Mouse (Mus musculus) embryonic facial prominence, embryonic 12.5 days (tissue): Measurements from ENCODE around the gene Aff3. TPM values are rescaled to one million over a fixed set of nuclear protein-coding genes. Genes with fewer than 3 reads are reported as not detected.

Experiments
- ATAC-seq: fragments of 200-750 bp; cut with Nextera tagmentation; 2 replicates; pipeline ENCODE4 v1.8.0; 2017; ENCODE audit not compliant: insufficient number of reproducible peaks, insufficient read depth, low FRiP score, low TSS enrichment
- H3K27ac ChIP-seq: fragments of 300-500 bp; sonication (generic); 2 replicates; pipeline ENCODE4 v1.5.1; 2016; ENCODE audit warnings: mild to moderate bottlenecking
- H3K27me3 ChIP-seq: fragments of 300-500 bp; sonication (generic); 2 replicates; pipeline ENCODE4 v1.6.1; 2016; ENCODE audit warnings: mild to moderate bottlenecking, moderate library complexity
- H3K36me3 ChIP-seq: fragments of 300-500 bp; sonication (generic); 2 replicates; pipeline ENCODE4 v1.6.1; 2016; ENCODE audit warnings: mild to moderate bottlenecking
- H3K4me1 ChIP-seq: fragments of 300-500 bp; sonication (generic); 2 replicates; pipeline ENCODE4 v1.6.1; 2016
- H3K4me2 ChIP-seq: fragments of 300-500 bp; sonication (generic); replicated peaks from 2 replicates; pipeline ENCODE4 v1.6.1; 2016; ENCODE audit warnings: mild to moderate bottlenecking, moderate library complexity
- H3K4me3 ChIP-seq: fragments of 300-500 bp; sonication (generic); 2 replicates; pipeline ENCODE4 v1.5.1; 2016; ENCODE audit warnings: mild to moderate bottlenecking
- H3K9ac ChIP-seq: fragments of 300-500 bp; sonication (generic); 2 replicates; pipeline ENCODE4 v1.6.1; 2016; ENCODE audit warnings: mild to moderate bottlenecking, moderate library complexity
- H3K9me3 ChIP-seq: fragments of 300-500 bp; sonication (generic); 2 replicates; pipeline ENCODE4 v1.6.1; 2016; ENCODE audit warnings: mild to moderate bottlenecking, moderate library complexity
- WGBS: fragments of 180-500 bp; shearing (Covaris S2); methylation state at CpG from one replicate; pipeline ENCODE4 v1.1.7; 2016; 5-methylcytosine and 5-hydroxymethylcytosine counted together
- polyA plus RNA-seq: library from polyadenylated mRNA; unstranded; fragments of >200 nt; fragmentation: Nextera tagmentation; extraction: Ambion mirVana; gene quantifications from 2 replicates; pipeline ENCODE4 v1.2.1, GENCODE M21; 2016

Aff3 gene
- polyA plus RNA-seq, 1 experiment from 2014 or later, result 32.9 TPM

DNA sequence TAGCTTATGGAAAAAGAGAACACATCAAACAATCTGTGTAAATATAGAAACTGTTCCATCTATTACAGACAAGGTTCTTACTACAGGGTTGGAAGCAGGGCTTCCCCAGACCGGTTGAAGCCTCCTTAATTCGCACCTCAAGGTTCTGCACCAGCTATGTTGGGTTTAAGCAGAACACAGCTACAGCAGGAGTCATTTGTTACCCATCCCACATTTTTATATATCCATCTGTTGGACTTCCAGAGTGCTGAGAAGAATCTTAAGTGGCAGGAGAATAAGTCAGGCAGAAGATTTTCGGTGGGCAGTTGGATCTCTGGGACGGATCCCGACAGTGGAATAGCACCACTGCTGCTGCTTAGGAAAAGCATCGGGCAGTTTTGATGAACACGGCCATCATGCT is 384.2 kb downstream of the Aff3 start:
- Histone ChIP-seq H3K9me3 (no peaks in the 10 kb centered on the region), H3K4me1 (no peaks in the 10 kb centered on the region), H3K36me3 (no peaks in the 10 kb centered on the region), H3K27ac (no peak overlapping the region), H3K9ac (no peak overlapping the region), H3K27me3 (no peaks in the 10 kb centered on the region), H3K4me2 (no peak overlapping the region), H3K4me3 (no peak overlapping the region)
- ATAC-seq, result no peak
- 90% methylated on average over 7 of the region's 7 CpGs for WGBS

DNA sequence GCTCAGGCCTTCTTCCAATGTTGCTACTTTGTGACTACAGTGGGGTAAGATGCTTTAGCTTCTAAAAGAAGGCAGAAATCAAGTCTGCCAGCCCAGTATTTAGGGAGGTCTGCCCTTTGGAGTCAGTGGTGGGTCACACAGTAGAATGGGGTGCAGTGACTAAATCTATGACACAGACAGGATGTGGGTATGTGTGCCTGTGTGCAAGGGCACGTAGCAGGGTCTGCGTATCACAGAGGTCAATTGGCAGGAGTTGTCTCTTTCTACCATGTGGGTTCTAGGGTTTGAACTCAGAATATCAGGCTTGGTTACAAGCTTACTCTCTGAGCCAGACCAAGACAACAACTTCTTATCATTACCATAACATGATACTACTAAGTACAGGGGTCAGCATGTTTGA is 393.4 kb downstream of the Aff3 start:
- peaks cover 5% of the 10 kb centered on the region for H3K36me3 ChIP-seq
- H3K9ac ChIP-seq, result no peak overlapping the region
- no peak overlapping the region for H3K4me2 ChIP-seq
- no peak overlapping the region for H3K27ac ChIP-seq
- no peak overlapping the region for H3K4me3 ChIP-seq
- no peaks in the 10 kb centered on the region for H3K27me3 ChIP-seq
- H3K4me1 ChIP-seq, result peaks cover 11% of the 10 kb centered on the region
- 98% methylated on average over 2 of the region's 2 CpGs for WGBS
- H3K9me3 ChIP-seq, result no peaks in the 10 kb centered on the region
- ATAC-seq, result no peak

DNA sequence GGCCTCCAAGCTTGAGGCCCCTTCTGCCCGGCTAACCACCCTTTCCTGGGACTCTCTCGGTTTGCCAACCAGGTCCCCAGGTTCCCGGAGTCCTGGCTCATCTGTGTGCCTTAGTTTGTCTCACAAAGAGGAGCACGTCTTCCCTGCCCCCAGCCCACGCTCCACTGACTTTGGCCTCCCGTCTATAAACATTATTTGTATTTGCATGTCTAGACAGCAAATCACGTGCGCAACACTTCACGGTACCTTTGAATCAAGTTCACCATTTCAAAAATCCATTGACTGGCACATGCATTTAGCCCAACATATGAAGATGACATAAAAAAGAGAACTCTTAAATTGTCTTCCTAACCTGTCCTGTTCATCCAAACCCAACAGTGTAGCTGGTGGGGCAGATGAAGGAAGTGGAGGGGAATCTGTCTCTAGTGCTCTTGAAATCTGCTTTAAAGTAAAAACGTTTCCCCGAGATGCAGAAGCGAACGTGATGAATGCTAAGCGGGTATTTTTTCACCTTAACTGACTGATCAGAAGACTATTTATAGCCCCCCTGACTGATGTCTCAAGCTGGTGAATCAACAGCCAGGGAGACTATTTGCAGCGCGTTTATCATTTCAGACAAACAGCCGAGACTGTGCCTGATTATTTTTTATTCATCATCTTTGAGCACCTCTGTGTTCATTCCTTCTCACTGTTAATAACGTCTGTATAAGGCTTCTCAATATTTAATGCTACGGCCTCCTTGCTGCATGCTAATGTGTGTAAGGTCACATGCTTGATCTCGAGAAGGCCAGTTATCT is 396.3 kb downstream of the Aff3 start:
- no peaks in the 10 kb centered on the region for H3K9me3 ChIP-seq
- H3K36me3 ChIP-seq, result peaks cover 11% of the 10 kb centered on the region
- H3K27ac ChIP-seq, result peak overlapping the region; percentile 43
- H3K27me3 ChIP-seq, result no peaks in the 10 kb centered on the region
- no peak overlapping the region for H3K9ac ChIP-seq
- no peak overlapping the region for H3K4me2 ChIP-seq
- H3K4me1 ChIP-seq, result peaks cover 14% of the 10 kb centered on the region
- H3K4me3 ChIP-seq, result no peak overlapping the region
- no peak for ATAC-seq
- 70% methylated on average over 20 of the region's 20 CpGs for WGBS

DNA sequence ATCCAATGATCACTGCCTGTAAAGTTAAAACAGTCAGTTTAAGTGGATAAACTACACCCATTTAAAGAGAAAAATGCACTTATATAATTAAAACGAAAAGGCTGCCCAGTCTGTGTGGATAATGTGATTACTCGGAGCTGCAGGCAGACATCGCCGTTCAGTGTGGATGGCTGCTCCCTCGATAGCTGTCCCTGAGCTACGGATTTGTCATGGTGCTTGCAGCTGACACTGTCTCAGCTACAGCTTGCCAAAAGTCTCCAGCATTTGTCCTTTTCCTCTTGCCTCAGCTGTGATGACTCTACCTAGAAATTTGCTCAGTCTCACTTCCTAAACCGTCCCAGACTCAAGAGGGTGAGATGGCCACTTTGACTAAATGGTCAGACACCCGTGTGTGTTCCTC is 401.5 kb downstream of the Aff3 start:
- Histone ChIP-seq H3K4me1 (peaks cover 37% of the 10 kb centered on the region), H3K9ac (no peak overlapping the region), H3K4me2 (no peak overlapping the region), H3K27me3 (no peaks in the 10 kb centered on the region), H3K9me3 (no peaks in the 10 kb centered on the region), H3K27ac (peak overlapping the region; percentile 54), H3K4me3 (no peak overlapping the region), H3K36me3 (peaks cover 11% of the 10 kb centered on the region)
- no peak for ATAC-seq
- 46% methylated on average over 8 of the region's 8 CpGs for WGBS

DNA sequence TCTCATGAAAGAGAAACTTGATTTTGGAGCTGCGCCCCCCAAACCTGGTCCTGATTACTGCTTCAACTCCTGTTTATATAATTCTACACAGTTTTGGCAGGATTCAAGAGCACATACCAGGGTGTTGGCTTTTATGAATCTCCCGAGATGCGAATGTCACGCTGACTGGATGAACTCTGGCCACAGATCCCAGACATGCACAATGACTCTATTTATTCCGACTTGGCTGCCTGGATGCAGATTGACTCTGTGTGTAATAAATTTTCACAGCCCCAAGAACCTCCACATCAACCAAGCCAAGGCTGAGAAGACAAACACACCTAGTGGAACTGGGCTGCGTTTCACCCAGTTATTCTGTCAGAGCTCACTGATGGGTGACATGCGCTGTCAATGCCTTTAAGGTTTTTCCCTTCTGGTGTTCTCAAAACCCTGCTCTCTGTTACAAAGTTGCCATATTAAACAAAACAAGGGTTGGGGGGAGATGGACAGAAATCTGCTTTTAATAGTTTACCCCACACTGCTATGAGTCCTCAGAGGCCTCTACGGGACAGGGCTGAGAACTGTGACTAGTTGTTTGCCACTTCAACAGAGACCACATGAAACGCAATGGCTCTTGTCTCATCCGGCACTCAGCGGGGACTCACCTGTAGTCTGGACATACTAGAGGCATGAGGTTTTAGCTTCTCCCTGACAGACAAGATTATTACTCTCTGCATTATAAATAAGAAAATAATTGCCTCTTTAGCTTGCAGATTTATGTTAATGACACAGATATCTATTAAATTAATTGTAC is 402.2 kb downstream of the Aff3 start:
- Histone ChIP-seq H3K9me3 (no peaks in the 10 kb centered on the region), H3K4me2 (no peak overlapping the region), H3K36me3 (peaks cover 11% of the 10 kb centered on the region), H3K27me3 (no peaks in the 10 kb centered on the region), H3K9ac (no peak overlapping the region), H3K27ac (peak overlapping the region; percentile 63), H3K4me1 (peaks cover 36% of the 10 kb centered on the region), H3K4me3 (no peak overlapping the region)
- no peak for ATAC-seq
- 40% methylated on average over 11 of the region's 11 CpGs for WGBS

DNA sequence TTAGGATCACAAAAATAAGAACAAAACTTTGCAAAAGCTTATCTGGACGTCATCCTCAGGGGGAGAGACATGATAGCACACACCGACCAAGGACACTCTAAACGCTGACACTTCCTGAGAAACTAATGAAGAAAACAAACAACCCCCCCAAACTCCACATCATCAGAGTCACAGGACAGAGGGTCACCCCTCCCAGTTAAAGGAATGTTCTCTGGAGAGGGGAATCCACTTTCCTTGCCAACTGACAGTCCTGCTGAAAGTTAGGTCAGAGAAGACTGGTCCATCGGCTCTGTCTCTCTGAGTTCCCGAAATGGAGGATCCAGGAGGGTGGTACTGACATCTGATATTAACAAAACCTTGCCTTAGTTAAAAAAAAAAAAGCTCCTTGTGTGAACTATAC is 403.7 kb downstream of the Aff3 start:
- no peak for ATAC-seq
- Histone ChIP-seq H3K27ac (no peak overlapping the region), H3K4me1 (peaks cover 40% of the 10 kb centered on the region), H3K4me2 (no peak overlapping the region), H3K9ac (no peak overlapping the region), H3K4me3 (no peak overlapping the region), H3K27me3 (no peaks in the 10 kb centered on the region), H3K36me3 (peaks cover 4% of the 10 kb centered on the region), H3K9me3 (no peaks in the 10 kb centered on the region)
- WGBS, result 66% methylated on average over 5 of the region's 5 CpGs

DNA sequence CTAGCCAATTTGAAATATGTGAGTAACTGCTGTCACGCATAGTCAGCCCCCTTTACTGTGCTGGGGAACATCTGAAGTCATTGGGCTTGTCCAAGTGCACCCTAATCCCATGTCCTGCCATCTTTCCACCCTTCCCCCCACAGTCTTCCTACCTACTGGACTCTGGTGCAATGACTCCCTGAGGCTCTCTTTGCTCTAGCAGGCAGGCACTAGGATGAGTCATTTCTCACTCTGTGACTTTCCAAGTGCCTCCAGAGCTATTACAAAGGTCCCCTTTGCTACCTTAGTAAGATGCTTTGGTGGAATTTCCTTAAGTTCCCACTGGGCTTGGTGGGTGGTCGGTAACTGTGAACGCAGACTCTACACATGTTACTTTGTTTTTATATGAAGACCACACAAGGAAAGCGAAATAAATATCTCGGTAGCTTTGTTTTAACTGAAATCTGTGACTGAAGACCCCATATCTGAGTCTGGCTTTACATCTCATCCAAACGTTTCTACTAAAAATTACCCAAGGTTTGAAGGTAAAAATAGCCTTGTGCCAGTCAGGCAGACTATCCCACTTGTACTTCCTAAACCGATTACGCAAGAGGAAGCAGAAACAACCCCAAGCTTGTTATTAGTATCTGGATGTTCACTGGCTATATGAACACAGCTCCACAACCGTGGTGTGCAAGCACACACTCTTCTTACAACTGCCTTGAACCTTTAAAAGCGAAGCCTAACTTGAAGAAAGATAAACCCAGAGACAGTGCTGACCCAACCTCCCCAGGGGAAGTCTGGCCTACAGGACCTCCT is 405.0 kb downstream of the Aff3 start:
- H3K9me3 ChIP-seq, result no peaks in the 10 kb centered on the region
- H3K4me2 ChIP-seq, result no peak overlapping the region
- no peak overlapping the region for H3K4me3 ChIP-seq
- 65% methylated on average over 10 of the region's 10 CpGs for WGBS
- no peak overlapping the region for H3K9ac ChIP-seq
- no peaks in the 10 kb centered on the region for H3K36me3 ChIP-seq
- H3K27ac ChIP-seq, result no peak overlapping the region
- no peak for ATAC-seq
- H3K27me3 ChIP-seq, result no peaks in the 10 kb centered on the region
- peaks cover 40% of the 10 kb centered on the region for H3K4me1 ChIP-seq

DNA sequence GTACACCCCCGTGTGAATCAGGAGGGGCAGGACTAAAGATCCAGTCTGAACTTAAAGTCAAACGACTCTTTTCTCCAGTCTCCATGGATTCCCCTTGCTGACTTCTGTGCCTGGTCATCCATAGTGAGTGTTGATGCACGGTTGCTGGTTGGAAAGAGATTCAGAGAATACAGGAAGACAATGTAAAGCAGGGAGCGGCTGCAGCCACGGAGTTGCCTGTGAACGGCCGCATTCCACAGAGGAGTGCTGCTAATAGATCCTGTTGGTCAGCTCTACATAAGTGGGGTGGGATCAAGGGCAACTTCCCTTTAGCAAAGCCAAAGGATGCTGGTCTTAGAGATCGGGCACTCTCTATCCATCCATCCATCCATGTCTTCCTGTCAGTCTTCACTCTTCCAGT is 410.3 kb downstream of the Aff3 start:
- H3K4me2 ChIP-seq, result no peak overlapping the region
- ATAC-seq, result no peak

DNA sequence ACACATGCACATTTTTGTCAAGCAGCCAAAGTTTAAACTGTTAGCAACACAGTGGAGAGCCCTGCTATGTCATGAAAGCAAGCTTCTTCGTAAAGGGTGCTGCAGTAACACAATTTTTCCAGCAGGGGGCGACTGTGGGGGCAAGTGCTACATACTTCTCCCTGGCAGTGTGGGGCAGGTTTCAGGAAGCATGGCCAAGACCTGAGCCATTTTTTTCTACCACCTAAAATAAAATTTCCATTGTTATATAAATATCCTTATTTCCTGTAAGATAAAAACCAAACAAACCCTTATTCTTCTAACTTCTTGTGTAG is 412.0 kb downstream of the Aff3 start:
- Histone ChIP-seq H3K9ac (no peak overlapping the region), H3K27ac (no peak overlapping the region), H3K4me1 (peaks cover 10% of the 10 kb centered on the region; the same call in 1 of the 2 replicates), H3K36me3 (no peaks in the 10 kb centered on the region), H3K27me3 (no peaks in the 10 kb centered on the region), H3K4me3 (no peak overlapping the region), H3K9me3 (no peaks in the 10 kb centered on the region), H3K4me2 (no peak overlapping the region)
- ATAC-seq, result no peak
- 48% methylated on average over 2 of the region's 2 CpGs for WGBS

More for the DNA sequence above, 410.3 kb downstream of the Aff3 start:
- Histone ChIP-seq H3K27ac (no peak overlapping the region), H3K36me3 (no peaks in the 10 kb centered on the region), H3K9me3 (no peaks in the 10 kb centered on the region), H3K27me3 (no peaks in the 10 kb centered on the region), H3K4me3 (no peak overlapping the region), H3K4me1 (peaks cover 11% of the 10 kb centered on the region; the same call in 1 of the 2 replicates), H3K9ac (no peak overlapping the region)
- 82% methylated on average over 8 of the region's 8 CpGs for WGBS

DNA sequence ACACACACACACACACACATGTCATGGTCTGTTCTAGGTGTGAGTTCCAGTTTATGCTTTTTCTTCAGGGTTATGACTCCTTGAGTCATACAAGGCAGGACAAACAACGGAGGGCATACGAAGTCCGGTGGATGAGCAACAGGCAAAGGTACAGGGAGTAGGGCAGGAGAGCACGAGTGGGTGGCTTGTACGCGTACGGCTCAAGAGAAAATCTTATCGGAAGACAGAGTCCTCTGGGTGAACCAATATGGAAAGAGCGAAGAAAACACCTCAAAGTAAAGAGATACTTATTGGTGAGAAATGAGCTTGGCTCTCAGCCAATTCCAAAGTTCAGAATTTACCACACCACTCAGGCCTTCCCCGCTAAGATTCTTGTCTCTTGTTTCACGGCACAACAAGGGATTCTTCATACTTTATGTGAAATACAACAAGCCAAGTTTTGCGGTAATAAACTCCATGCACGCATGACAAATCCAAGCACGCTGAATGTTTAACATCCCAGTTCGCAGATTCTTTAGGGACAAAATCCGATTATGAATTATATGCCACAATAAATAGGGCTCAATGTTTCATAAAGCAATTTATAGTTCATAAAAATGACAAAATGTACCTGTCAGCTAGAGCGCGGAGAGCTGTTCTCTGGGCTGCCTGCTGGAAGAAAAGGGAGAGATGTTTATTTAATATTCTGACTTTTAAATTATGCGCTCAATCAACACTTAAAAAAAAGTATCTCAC is 412.6 kb downstream of the Aff3 start:
- ATAC-seq, result no peak
- no peaks in the 10 kb centered on the region for H3K9me3 ChIP-seq
- H3K27me3 ChIP-seq, result no peaks in the 10 kb centered on the region
- no peak overlapping the region for H3K4me2 ChIP-seq
- 84% methylated on average over 19 of the region's 19 CpGs for WGBS
- no peak overlapping the region for H3K4me3 ChIP-seq
- H3K9ac ChIP-seq, result no peak overlapping the region
- 0 out of 2 replicates have a peak overlapping the region, but pooled peaks have one; percentile 0 for H3K27ac ChIP-seq
- no peaks in the 10 kb centered on the region for H3K36me3 ChIP-seq
- H3K4me1 ChIP-seq, result peaks cover 5% of the 10 kb centered on the region; the same call in 1 of the 2 replicates

DNA sequence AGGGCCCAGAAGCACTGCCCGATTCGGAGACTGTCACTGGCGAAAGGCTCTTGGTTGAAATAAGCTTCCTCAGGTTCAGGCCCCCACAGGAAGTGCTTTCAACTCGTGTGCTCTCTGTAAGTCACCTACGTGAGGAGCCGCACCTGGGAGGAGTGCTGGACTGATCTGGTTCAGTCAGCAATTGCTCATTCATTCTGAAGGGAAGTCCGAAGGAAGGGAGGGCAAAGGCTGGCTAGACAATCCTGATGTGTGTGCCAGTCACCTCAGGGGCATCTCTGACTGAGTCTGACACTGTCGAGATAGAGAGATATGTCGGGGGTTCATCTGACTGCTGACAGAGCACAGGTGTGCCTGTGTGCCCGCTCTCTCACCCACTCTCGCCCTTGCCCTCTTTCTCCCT is 413.3 kb downstream of the Aff3 start:
- H3K27ac ChIP-seq, result no peak overlapping the region
- H3K4me3 ChIP-seq, result no peak overlapping the region
- no peaks in the 10 kb centered on the region for H3K9me3 ChIP-seq
- peaks cover 8% of the 10 kb centered on the region; the same call in 1 of the 2 replicates for H3K4me1 ChIP-seq
- H3K27me3 ChIP-seq, result no peaks in the 10 kb centered on the region
- WGBS, result 92% methylated on average over 11 of the region's 11 CpGs
- ATAC-seq, result no peak
- no peak overlapping the region for H3K4me2 ChIP-seq
- no peak overlapping the region for H3K9ac ChIP-seq
- H3K36me3 ChIP-seq, result no peaks in the 10 kb centered on the region
